Mouse (Mus musculus): ENCODE results near the gene Nuak1. TPM values are rescaled to one million over a fixed set of nuclear protein-coding genes. Genes with fewer than 3 reads are reported as not detected.

Nuak1 gene
- total and polyA plus RNA-seq, 3 experiments, result 1.2 to 3.4 (median 1.6) TPM

DNA sequence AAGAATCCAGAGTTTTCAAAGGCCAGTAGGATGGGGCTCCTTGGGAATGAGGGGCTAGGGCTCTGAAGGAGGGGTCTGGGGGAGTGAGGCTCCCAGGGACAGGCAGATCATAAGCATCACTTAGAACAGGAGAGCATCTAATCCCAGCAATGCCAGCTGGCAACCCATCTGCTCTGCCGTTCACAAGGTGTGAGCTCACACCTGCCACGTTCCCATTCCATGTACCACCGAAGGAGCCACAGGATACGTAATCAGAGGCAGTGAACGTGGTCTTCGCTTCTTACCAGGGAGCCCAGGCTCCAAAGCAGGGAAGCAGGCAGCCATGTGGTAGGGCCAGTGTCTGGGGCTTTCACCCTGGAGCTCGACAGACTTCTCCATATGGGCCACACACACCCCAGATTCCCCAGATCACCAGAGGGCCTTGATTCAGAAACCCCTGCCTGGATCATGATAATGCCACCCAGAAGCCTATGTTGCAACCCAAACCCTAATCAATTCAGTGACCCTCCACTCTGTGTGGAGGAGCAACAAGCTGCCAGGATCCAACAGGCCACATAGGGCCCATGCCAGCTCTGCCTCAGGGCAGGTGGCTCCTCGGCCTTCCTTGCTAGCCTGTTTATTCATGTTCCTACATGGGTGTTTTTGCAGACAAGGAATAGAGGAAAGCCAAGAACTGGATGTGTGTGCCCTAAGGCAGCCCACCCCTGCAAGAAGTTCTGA, 25.3 kb downstream of the Nuak1 start:
- no peak for TF ChIP-seq CHD2 (IDR thresholded peaks at IDR 0.05; ENCODE audit: low read length)
- no peak for TF ChIP-seq KAT2A (IDR thresholded peaks at IDR 0.05; ENCODE audit: insufficient replicate concordance, low read length)
- TF ChIP-seq ZKSCAN1 (IDR thresholded peaks at IDR 0.05; ENCODE audit: borderline replicate concordance, low read depth, low read length), result no peak
- no peak for TF ChIP-seq PAX5 (IDR thresholded peaks at IDR 0.05; ENCODE audit: low read length)
- TF ChIP-seq E2F4 (IDR thresholded peaks at IDR 0.05; ENCODE audit: insufficient replicate concordance, low read depth, low read length), result no peak
- no peak for TF ChIP-seq RAD21 (IDR thresholded peaks at IDR 0.05; ENCODE audit: low read depth, low read length)
- TF ChIP-seq TCF12 (IDR thresholded peaks at IDR 0.05; ENCODE audit: low read depth, low read length), result no peak
- TF ChIP-seq JUND (conservative IDR thresholded peaks at IDR 0.05; ENCODE audit: low read depth, low read length), result no peak
- TF ChIP-seq ZNF384 (IDR thresholded peaks at IDR 0.05; ENCODE audit: low read depth, low read length), result no peak
- no peak for TF ChIP-seq MAZ (IDR thresholded peaks at IDR 0.05; ENCODE audit: low read depth, low read length)
- no peak for TF ChIP-seq MYC (IDR thresholded peaks at IDR 0.05; ENCODE audit: low read depth, low read length)
- no peak for TF ChIP-seq ELF1 (IDR thresholded peaks at IDR 0.05; ENCODE audit: low read depth, low read length)
- TF ChIP-seq NELFE (IDR thresholded peaks at IDR 0.05; ENCODE audit: low read depth, low read length), result no peak
- TF ChIP-seq MXI1 (IDR thresholded peaks at IDR 0.05; ENCODE audit: low read depth, low read length), result no peak
- no peak for TF ChIP-seq RCOR1 (conservative IDR thresholded peaks at IDR 0.05; ENCODE audit: low read depth, low read length)
- no peak for TF ChIP-seq MAX (IDR thresholded peaks at IDR 0.05; ENCODE audit: low read length)
- dilution Hi-C loops (cut with MboI; ENCODE audit: extremely low pct_ligation_motif_present, extremely low pct_unique_long_range_greater_than_20kb, low sequenced_read_pairs) (no loop called here), in situ Hi-C loops (cut with MboI; ENCODE audit: low pct_ligation_motif_present, low pct_unique_long_range_greater_than_20kb, low sequenced_read_pairs) (no loop called here)
- H3K79me2 ChIP-seq (replicated peaks; ENCODE audit: control insufficient read depth, extremely low read depth, insufficient read depth, poor library complexity, severe bottlenecking), result no peaks in the 10 kb centered on the region
- H3K4me3 ChIP-seq (replicated peaks in 1 of 3; ENCODE audit: low read depth in 2 of 3, low read length in 2 of 3, poor library complexity in 1 of 3), result no peak overlapping the region
- DNase-seq (ENCODE audit: extremely low read depth), result no peak
- no peaks in the 10 kb centered on the region for H3K27me3 ChIP-seq (replicated peaks)
- H3K4me1 ChIP-seq (ENCODE audit: control insufficient read depth in 1 of 2, insufficient read depth in 2 of 2), result peaks cover 0 to 19% of the 10 kb centered on the region in 2 experiments; a peak in 3 of 4 replicates
- peaks cover 0 to 39% of the 10 kb centered on the region in 2 experiments for H3K36me3 ChIP-seq (replicated peaks in 1 of 2; ENCODE audit: control insufficient read depth in 1 of 2, insufficient read depth in 1 of 2, low read length in 1 of 2)
- H3K9me3 ChIP-seq (replicated peaks; ENCODE audit: low read length), result no peaks in the 10 kb centered on the region
- H3K9ac ChIP-seq (ENCODE audit: insufficient read depth, low read depth), result no peak overlapping the region
- H3K27ac ChIP-seq (ENCODE audit: insufficient read depth, low read depth), result no peak overlapping the region
- H3K4me2 ChIP-seq (ENCODE audit: insufficient read depth, low read depth, poor library complexity, severe bottlenecking), result no peak overlapping the region

GRCm38 (mm10) chr10:84413310-84413709, 27.1 kb downstream of the Nuak1 start:
- Histone ChIP-seq H3K27me3 (replicated peaks) (no peaks in the 10 kb centered on the region), H3K9me3 (replicated peaks; ENCODE audit: low read length) (no peaks in the 10 kb centered on the region), H3K9ac (ENCODE audit: insufficient read depth, low read depth) (no peak overlapping the region), H3K79me2 (replicated peaks; ENCODE audit: control insufficient read depth, extremely low read depth, insufficient read depth, poor library complexity, severe bottlenecking) (no peaks in the 10 kb centered on the region), H3K4me3 (replicated peaks in 1 of 3; ENCODE audit: low read depth in 2 of 3, low read length in 2 of 3, poor library complexity in 1 of 3) (no peak overlapping the region), H3K4me2 (ENCODE audit: insufficient read depth, low read depth, poor library complexity, severe bottlenecking) (no peak overlapping the region), H3K4me1 (ENCODE audit: control insufficient read depth in 1 of 2, insufficient read depth in 2 of 2) (peaks cover 0 to 19% of the 10 kb centered on the region in 2 experiments; a peak in 3 of 4 replicates), H3K36me3 (replicated peaks in 1 of 2; ENCODE audit: control insufficient read depth in 1 of 2, insufficient read depth in 1 of 2, low read length in 1 of 2) (peaks cover 0 to 44% of the 10 kb centered on the region in 2 experiments), H3K27ac (ENCODE audit: insufficient read depth, low read depth) (no peak overlapping the region)
- in situ Hi-C loops (cut with MboI; ENCODE audit: low pct_ligation_motif_present, low pct_unique_long_range_greater_than_20kb, low sequenced_read_pairs), result no loop called here
- dilution Hi-C loops (cut with MboI; ENCODE audit: extremely low pct_ligation_motif_present, extremely low pct_unique_long_range_greater_than_20kb, low sequenced_read_pairs), result no loop called here
- TF ChIP-seq MEF2A (IDR thresholded peaks at IDR 0.05; ENCODE audit: borderline replicate concordance, low read depth, low read length) (no peak), TBP (conservative IDR thresholded peaks at IDR 0.05; ENCODE audit: low read depth, low read length) (no peak), NRF1 (IDR thresholded peaks at IDR 0.05; ENCODE audit: low read depth, low read length) (no peak), GABPA (IDR thresholded peaks at IDR 0.05; ENCODE audit: insufficient replicate concordance, low read depth, low read length) (no peak), EP300 (IDR thresholded peaks at IDR 0.05; ENCODE audit: low read length) (no peak), JUND (conservative IDR thresholded peaks at IDR 0.05; ENCODE audit: low read depth, low read length) (no peak), IRF4 (IDR thresholded peaks at IDR 0.05; ENCODE audit: low read depth, low read length) (no peak), BHLHE40 (IDR thresholded peaks at IDR 0.05; ENCODE audit: low read depth, low read length) (no peak), USF1 (IDR thresholded peaks at IDR 0.05; ENCODE audit: low read depth, low read length) (no peak), RAD21 (IDR thresholded peaks at IDR 0.05; ENCODE audit: low read depth, low read length) (no peak), ZMIZ1 (IDR thresholded peaks at IDR 0.05; ENCODE audit: low read depth, low read length) (no peak), MAZ (IDR thresholded peaks at IDR 0.05; ENCODE audit: low read depth, low read length) (no peak)
- no peak for DNase-seq (ENCODE audit: extremely low read depth)

All from CH12.LX (cell line).